Mouse (Mus musculus) heart, postnatal 0 days (tissue): ENCODE measurements around the gene Sdc4. TPM values are rescaled to one million over a fixed set of nuclear protein-coding genes. Genes with fewer than 3 reads are reported as not detected.

Experiments used
- ATAC-seq: fragments of 200-750 bp; cut with Nextera tagmentation; 2 replicates; pipeline ENCODE4 v1.8.0; 2017; ENCODE audit warnings: low read depth, moderate number of reproducible peaks, moderate library complexity; ENCODE audit not compliant: insufficient read depth
- DNase-seq: peaks from one replicate; pipeline ENCODE4 v3.0.0-alpha.2; 2016; ENCODE audit warnings: low spot score
- H3K27ac ChIP-seq: fragments of 300-500 bp; sonication (generic); 2 replicates; pipeline ENCODE4 v1.5.1; 2014; ENCODE audit warnings: low read depth, mild to moderate bottlenecking
- H3K27me3 ChIP-seq: fragments of 300-500 bp; sonication (generic); 2 replicates; pipeline ENCODE4 v1.6.1; 2014; ENCODE audit warnings: low read length, mixed read lengths; ENCODE audit not compliant: control insufficient read depth, insufficient read depth
- H3K36me3 ChIP-seq: fragments of 300-500 bp; sonication (generic); replicated peaks from 2 replicates; pipeline ENCODE4 v1.6.1; 2014; ENCODE audit warnings: low read length, mixed read lengths; ENCODE audit not compliant: control insufficient read depth, insufficient read depth
- H3K4me1 ChIP-seq: fragments of 300-500 bp; sonication (generic); 2 replicates; pipeline ENCODE4 v1.6.1; 2014; ENCODE audit warnings: antibody characterized with exemption; ENCODE audit not compliant: control insufficient read depth, insufficient read depth
- H3K4me2 ChIP-seq: fragments of 300-500 bp; sonication (generic); 2 replicates; pipeline ENCODE4 v1.6.1; 2014; ENCODE audit warnings: low read depth, mild to moderate bottlenecking, low read length, moderate library complexity
- H3K4me3 ChIP-seq: fragments of 300-500 bp; sonication (generic); 2 replicates; pipeline ENCODE4 v1.5.1; 2014; ENCODE audit warnings: low read depth, low read length
- H3K9ac ChIP-seq: fragments of 300-500 bp; sonication (generic); replicated peaks from 2 replicates; pipeline ENCODE4 v1.6.1; 2014; ENCODE audit warnings: low read depth, low read length, mixed read lengths
- H3K9me3 ChIP-seq: fragments of 300-500 bp; sonication (generic); replicated peaks from 2 replicates; pipeline ENCODE4 v1.6.1; 2016; ENCODE audit warnings: low read length; ENCODE audit not compliant: control insufficient read depth
- CTCF ChIP-seq: IDR thresholded peaks from 2 replicates; pipeline ENCODE4 v1.5.1; 2016; ENCODE audit warnings: antibody characterized with exemption, control low read depth, low read depth
- EP300 ChIP-seq: IDR thresholded peaks from 2 replicates; pipeline ENCODE4 v1.6.1; 2016; ENCODE audit warnings: antibody characterized with exemption, low read depth
- WGBS: fragments of 180-500 bp; shearing (Covaris S2); extraction: QIAGEN DNeasy Blood & Tissue Kit; methylation state at CpG from one replicate; pipeline ENCODE4 v1.1.7; 2014; 5-methylcytosine and 5-hydroxymethylcytosine counted together
- polyA plus RNA-seq: library from polyadenylated mRNA; unstranded; fragments of >200 nt; fragmentation: Nextera tagmentation; extraction: Ambion mirVana; gene quantifications from 2 replicates; pipeline ENCODE4 v1.2.1, GENCODE M21; 2015
- total RNA-seq: library from RNA; depleted of rRNA; stranded (reverse); fragments of >200 nt; gene quantifications from 2 replicates; pipeline ENCODE4 v1.2.3, GENCODE M21; 2014; ENCODE audit warnings: low replicate concordance

Gene Sdc4
- total and polyA plus RNA-seq, 2 experiments from 2014 or later = 30.7 to 46.5 TPM

DNA sequence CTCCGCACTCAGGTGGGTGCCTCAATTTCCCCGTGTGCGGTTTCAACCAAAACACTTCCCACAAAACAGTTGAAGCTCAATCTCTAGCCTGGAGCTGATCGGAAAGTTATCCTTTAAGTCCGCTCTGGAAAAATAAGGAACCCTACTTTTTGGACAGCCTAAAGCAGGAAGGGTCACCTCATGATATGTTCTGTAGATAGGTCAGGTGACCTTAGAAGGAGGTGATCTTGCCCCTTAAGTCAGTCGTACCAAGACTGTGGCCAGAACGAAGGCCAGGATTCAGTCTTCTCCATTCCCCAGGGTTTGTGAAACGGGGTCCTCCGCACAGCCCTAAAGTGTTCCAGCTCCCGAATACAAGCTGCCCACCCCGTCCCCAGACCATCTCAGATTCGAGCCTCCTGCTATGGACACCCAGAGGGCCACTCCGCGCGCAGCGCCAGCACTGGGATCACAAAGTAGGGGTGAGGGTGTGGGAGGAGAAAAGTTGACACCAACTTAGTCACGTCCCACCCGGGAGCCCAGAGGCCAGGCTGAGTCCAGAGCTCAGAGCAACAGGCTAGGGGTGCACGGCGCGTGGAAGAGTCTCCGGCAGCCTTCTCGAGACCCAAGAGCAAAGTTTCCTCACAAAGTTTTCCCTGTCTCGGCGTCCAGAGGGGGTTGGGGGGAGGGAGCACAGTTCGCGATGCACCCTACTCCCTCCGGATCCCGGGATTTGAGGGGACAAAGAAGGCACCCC, 1.2 kb downstream of the Sdc4 start:
- H3K4me1 ChIP-seq = peaks cover 18% of the 10 kb centered on the region; the same call in 1 of the 2 replicates
- TF ChIP-seq EP300 (no peak), CTCF (no peak)

DNA sequence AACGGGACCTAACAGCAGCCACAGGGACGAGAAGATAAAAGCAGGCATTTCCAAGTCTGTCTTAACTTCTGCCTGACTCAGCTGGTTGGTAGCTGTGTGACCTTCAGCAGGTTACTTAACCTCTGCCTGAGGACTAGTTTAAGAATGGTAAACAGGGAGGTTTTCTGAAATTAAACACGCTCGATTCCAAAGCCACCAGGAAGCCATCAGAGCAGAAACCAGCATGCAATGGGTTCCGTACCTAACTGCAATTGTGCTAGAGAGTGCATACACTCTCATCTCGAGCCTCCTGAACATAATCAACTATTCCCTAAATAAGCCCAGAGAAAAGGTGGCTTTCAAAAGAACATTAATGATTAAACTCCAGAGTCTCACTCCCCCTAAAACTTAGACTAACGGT, 2.0 kb downstream of the Sdc4 start:
- no peak for ATAC-seq
- Histone ChIP-seq H3K9ac (peak overlapping the region; percentile 67), H3K27me3 (peaks cover 30% of the 10 kb centered on the region), H3K4me1 (peaks cover 21% of the 10 kb centered on the region; the same call in 1 of the 2 replicates), H3K9me3 (no peaks in the 10 kb centered on the region), H3K27ac (no peak overlapping the region), H3K36me3 (no peaks in the 10 kb centered on the region), H3K4me2 (peak overlapping the region; percentile 87), H3K4me3 (peak overlapping the region; percentile 68)
- WGBS = 42% methylated on average over 7 of the region's 7 CpGs
- TF ChIP-seq CTCF (no peak), EP300 (no peak)
- DNase-seq = no peak

More for the DNA sequence above, 1.2 kb downstream of the Sdc4 start:
- WGBS = 6% methylated on average over 29 of the region's 29 CpGs
- peak overlapping the region; percentile 78 for H3K27ac ChIP-seq
- H3K4me2 ChIP-seq = peak overlapping the region; percentile 87
- peaks cover 37% of the 10 kb centered on the region for H3K27me3 ChIP-seq
- DNase-seq (no peak), ATAC-seq (peak; percentile 58)
- peak overlapping the region; percentile 67 for H3K9ac ChIP-seq
- peak overlapping the region; percentile 68 for H3K4me3 ChIP-seq
- H3K36me3 ChIP-seq = no peaks in the 10 kb centered on the region
- H3K9me3 ChIP-seq = no peaks in the 10 kb centered on the region

DNA sequence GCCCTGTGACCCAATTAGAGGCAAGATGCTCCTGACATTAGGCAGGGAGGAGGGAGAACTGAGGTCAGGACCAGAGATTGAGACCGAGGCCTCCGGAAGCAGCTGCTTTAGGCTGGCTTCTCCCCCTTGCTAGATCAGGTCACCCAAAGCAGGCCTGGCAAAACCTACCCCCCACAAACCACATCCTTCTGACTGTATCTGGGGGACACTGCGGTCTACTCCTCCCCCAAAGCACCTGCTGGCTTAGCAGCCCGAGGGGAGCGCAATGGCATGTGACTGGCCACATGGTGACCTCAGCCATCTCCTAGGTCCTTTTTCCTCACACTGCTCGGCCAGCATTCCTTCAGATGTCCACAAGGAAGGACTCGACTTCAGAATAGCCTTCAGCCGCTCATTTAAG, 2.5 kb downstream of the Sdc4 start:
- DNase-seq (no peak), ATAC-seq (no peak)
- peaks cover 29% of the 10 kb centered on the region for H3K27me3 ChIP-seq
- no peaks in the 10 kb centered on the region for H3K36me3 ChIP-seq
- H3K9me3 ChIP-seq = no peaks in the 10 kb centered on the region
- TF ChIP-seq EP300 (no peak), CTCF (no peak)
- H3K4me2 ChIP-seq = peak overlapping the region; percentile 87
- 56% methylated on average over 8 of the region's 8 CpGs for WGBS
- H3K9ac ChIP-seq = peak overlapping the region; percentile 0; the same call in 1 of the 2 replicates
- H3K27ac ChIP-seq = no peak overlapping the region
- H3K4me1 ChIP-seq = peaks cover 26% of the 10 kb centered on the region
- no peak overlapping the region; the same call in 1 of the 2 replicates for H3K4me3 ChIP-seq

DNA sequence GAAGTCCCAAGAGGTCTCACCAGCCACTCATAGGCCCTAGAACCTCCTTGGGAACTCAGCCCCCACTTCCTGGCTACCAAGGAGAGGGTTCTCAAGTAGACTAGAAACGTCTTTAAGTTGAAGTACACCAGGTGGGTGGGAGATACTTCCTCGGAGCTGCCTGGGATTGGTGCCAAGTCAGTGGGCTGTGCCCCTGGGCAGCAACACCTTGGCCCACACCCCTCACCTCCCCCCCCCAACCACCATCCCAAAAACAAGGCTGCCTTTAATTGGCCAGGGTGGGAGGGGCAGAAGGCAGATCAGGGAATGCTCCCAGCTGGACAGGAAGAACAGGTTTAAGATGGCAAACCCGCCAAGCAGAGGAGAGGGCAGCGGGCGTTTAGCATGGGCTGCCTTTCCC, 3.4 kb downstream of the Sdc4 start:
- ATAC-seq (no peak), DNase-seq (no peak)
- Histone ChIP-seq H3K27ac (no peak overlapping the region), H3K36me3 (no peaks in the 10 kb centered on the region), H3K9ac (no peak overlapping the region), H3K27me3 (peaks cover 26% of the 10 kb centered on the region), H3K9me3 (no peaks in the 10 kb centered on the region), H3K4me3 (no peak overlapping the region), H3K4me2 (no peak overlapping the region), H3K4me1 (peaks cover 34% of the 10 kb centered on the region)
- WGBS = 80% methylated on average over 5 of the region's 5 CpGs
- no peak for TF ChIP-seq CTCF
- no peak for TF ChIP-seq EP300

DNA sequence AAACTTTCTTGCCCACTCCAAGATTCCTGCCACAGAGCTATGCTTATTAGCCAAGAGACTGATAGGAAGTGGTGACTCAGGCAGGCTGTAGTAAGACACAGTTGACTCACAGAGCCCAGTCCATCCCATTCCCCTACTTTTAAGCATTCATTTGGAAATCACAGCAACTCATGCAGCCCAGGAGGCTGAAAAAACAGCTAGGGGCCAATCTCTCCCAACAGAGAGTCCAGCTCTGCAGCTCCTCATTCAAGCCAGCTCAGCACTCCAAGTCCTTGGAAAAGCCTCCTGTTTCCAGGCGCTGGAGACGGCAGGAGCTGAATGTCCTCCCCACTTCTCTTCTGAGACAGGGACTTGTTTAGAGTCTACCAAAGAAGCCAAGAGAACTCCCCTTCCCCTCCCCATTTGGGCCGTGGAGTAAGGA, 4.7 kb downstream of the Sdc4 start:
- 52% methylated on average over 3 of the region's 3 CpGs for WGBS
- H3K4me2 ChIP-seq = no peak overlapping the region
- no peak for DNase-seq

DNA sequence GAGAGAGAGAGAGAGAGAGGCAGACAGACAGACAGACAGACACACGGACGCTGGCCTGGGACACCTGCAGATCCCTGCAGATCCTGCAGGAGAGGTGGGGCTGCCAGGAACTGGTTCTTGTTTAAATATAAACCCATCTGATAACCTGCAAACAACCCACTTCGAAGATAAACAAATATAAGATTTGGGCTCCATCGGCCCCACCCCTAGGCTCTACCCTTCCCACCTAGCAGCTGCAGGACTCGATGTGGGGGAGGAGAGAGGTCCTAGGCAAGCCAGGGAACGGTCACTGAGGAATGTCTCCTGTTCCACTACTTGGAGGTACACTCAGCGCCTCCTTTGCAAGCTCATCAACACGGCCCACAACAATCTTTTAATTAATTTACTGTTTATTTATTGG, 5.4 kb downstream of the Sdc4 start:
- Histone ChIP-seq H3K27ac (no peak overlapping the region), H3K9ac (no peak overlapping the region)
- WGBS = 60% methylated on average over 8 of the region's 8 CpGs

More for the DNA sequence above, 4.7 kb downstream of the Sdc4 start:
- H3K27ac ChIP-seq = no peak overlapping the region
- H3K9me3 ChIP-seq = no peaks in the 10 kb centered on the region
- no peaks in the 10 kb centered on the region for H3K36me3 ChIP-seq
- H3K9ac ChIP-seq = no peak overlapping the region
- no peak overlapping the region for H3K4me3 ChIP-seq
- no peak for ATAC-seq
- peaks cover 21% of the 10 kb centered on the region for H3K27me3 ChIP-seq
- TF ChIP-seq EP300 = no peak
- peaks cover 37% of the 10 kb centered on the region for H3K4me1 ChIP-seq

More for the DNA sequence above, 5.4 kb downstream of the Sdc4 start:
- Histone ChIP-seq H3K9me3 (no peaks in the 10 kb centered on the region), H3K4me2 (no peak overlapping the region), H3K36me3 (no peaks in the 10 kb centered on the region), H3K4me1 (peaks cover 38% of the 10 kb centered on the region), H3K27me3 (peaks cover 19% of the 10 kb centered on the region), H3K4me3 (no peak overlapping the region)
- no peak for ATAC-seq
- no peak for DNase-seq
- TF ChIP-seq CTCF = no peak
- no peak for TF ChIP-seq EP300
